Comparison of ENCODE assay signal across 15 mouse cellular contexts in the genomic region with DNA sequence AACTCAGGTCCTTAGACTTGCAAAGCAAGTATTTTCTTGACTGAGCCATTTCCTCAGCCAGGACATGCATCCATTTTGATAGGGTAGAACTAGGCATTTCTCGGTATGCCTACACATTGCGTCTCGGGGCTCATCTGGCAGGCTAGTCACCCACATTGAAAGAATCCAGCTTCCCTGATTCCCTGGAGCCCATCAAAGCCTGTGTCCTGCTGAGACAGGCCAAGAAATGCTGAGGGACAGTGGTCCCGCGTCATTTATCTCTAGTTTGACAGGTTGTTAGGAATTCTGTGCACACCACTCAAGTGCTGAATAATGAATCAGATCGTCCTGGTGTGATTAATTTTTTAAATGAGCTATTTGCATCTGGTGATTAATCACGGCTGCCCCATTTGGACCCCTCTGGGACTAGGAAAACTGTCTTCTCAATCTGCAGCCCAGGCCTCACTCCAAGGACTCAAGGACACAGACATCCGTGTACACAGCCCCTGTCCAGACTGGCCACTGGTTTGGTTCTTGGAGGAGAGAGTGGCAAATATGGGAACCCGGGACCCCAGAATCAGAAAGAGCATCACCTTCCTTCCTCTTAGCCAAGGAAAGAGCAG. TPM values are rescaled to one million over a fixed set of nuclear protein-coding genes. Genes with fewer than 3 reads are reported as not detected.
"Had no signal": no experiment of that assay in that cellular context is flagged by ENCODE, and none has a peak within 500 bp of the region (broad histone marks: within the 10 kb centered on the region; RNA-seq: fewer than 3 reads in every experiment).

No protein-coding gene starts in this region.

- H3K36me3 ChIP-seq: limb, embryonic 15.5 days; liver, embryonic 12.5 days; midbrain, embryonic 13.5 days had no signal

- H3K4me2 ChIP-seq: limb, embryonic 15.5 days; liver, embryonic 12.5 days; lung, embryonic 14.5 days; midbrain, embryonic 13.5 days had no signal

- H3K27me3 ChIP-seq: limb, embryonic 15.5 days; liver, embryonic 12.5 days; midbrain, embryonic 13.5 days had no signal

- H3K27ac ChIP-seq: limb, embryonic 15.5 days; liver, embryonic 12.5 days; midbrain, embryonic 13.5 days; stomach, postnatal 0 days had no signal

- DNase-seq: kidney, adult 8-10 months; kidney, postnatal 25 days; layer of hippocampus, adult 9-11 months; layer of hippocampus, postnatal 36 days; lung, embryonic 14.5 days; lung, postnatal 10 days; lung, postnatal 4 days; thymus, postnatal 4 days had no signal

- H3K9me3 ChIP-seq: limb, embryonic 15.5 days; liver, embryonic 12.5 days; megakaryocyte, embryonic 14.5 days; midbrain, embryonic 13.5 days had no signal

- H3K4me1 ChIP-seq: liver, embryonic 12.5 days; megakaryocyte, embryonic 14.5 days; midbrain, embryonic 13.5 days had no signal

- H3K9ac ChIP-seq: limb, embryonic 15.5 days; liver, embryonic 12.5 days; lung, embryonic 14.5 days; midbrain, embryonic 13.5 days had no signal

- H3K4me3 ChIP-seq: limb, embryonic 15.5 days; liver, embryonic 12.5 days; megakaryocyte, embryonic 14.5 days; midbrain, embryonic 13.5 days had no signal

- ATAC-seq: intestine, postnatal 0 days; liver, embryonic 12.5 days; midbrain, embryonic 13.5 days had no signal

RNA-seq across cellular contexts. Expression of a gene that starts 38.9 kb away (rescaled TPM):
- polyA plus RNA-seq: limb, embryonic 11.5 days; lung, embryonic 14.5 days had no signal
